Mouse (Mus musculus) layer of hippocampus, postnatal 10 days (tissue): ENCODE measurements around the gene B4galnt3. TPM values are rescaled to one million over a fixed set of nuclear protein-coding genes. Genes with fewer than 3 reads are reported as not detected.

Experiments
- DNase-seq, 2 experiments: peaks; one replicate each; pipeline ENCODE4 v3.0.0; 2021; ENCODE audit warnings: low spot score in 2 of 2
- total RNA-seq, 2 experiments: library from RNA; stranded (reverse); gene quantifications; 2 replicates each; pipeline ENCODE4 v1.2.3; 2021

Gene B4galnt3
- total RNA-seq, 2 experiments from 2014 or later, result 1.9 to 2.2 TPM

GRCm38 (mm10) chr6:120225355-120225754, 69.0 kb downstream of the B4galnt3 start:
- DNase-seq, result no peak

GRCm38 (mm10) chr6:120222669-120223068, 71.7 kb downstream of the B4galnt3 start:
- DNase-seq, result peak; percentile 53 to 60

GRCm38 (mm10) chr6:120219281-120219680, 75.1 kb downstream of the B4galnt3 start:
- no peak for DNase-seq

- no peak for DNase-seq
These were observed 77.7 kb downstream of the B4galnt3 start for GRCm38 (mm10) chr6:120216702-120217101.

GRCm38 (mm10) chr6:120211536-120211935, 82.8 kb downstream of the B4galnt3 start:
- DNase-seq, result no peak

- DNase-seq, result no peak
These were observed 87.8 kb downstream of the B4galnt3 start for GRCm38 (mm10) chr6:120206586-120206985.

GRCm38 (mm10) chr6:120202406-120202805, 92.0 kb downstream of the B4galnt3 start:
- DNase-seq, result no peak

- DNase-seq, result no peak
These were observed 92.4 kb downstream of the B4galnt3 start for GRCm38 (mm10) chr6:120201956-120202355.

GRCm38 (mm10) chr6:120199638-120200394, 94.5 kb downstream of the B4galnt3 start:
- DNase-seq, result no peak

- peak; percentile 73 to 80 for DNase-seq
These were observed 96.4 kb downstream of the B4galnt3 start for GRCm38 (mm10) chr6:120197964-120198363.

- DNase-seq, result peak in 1 of 2 experiments; percentile 31
These were observed 97.5 kb downstream of the B4galnt3 start for GRCm38 (mm10) chr6:120196837-120197236.

- no peak for DNase-seq
These were observed 99.4 kb downstream of the B4galnt3 start for GRCm38 (mm10) chr6:120194963-120195362.

- no peak for DNase-seq
These were observed 100.1 kb downstream of the B4galnt3 start for GRCm38 (mm10) chr6:120194305-120194704.

- DNase-seq, result no peak
These were observed 100.6 kb downstream of the B4galnt3 start for GRCm38 (mm10) chr6:120193793-120194192.

- DNase-seq, result peak; percentile 84 to 87
These were observed 101.2 kb downstream of the B4galnt3 start for GRCm38 (mm10) chr6:120193174-120193573.

GRCm38 (mm10) chr6:120192211-120192870, 102.0 kb downstream of the B4galnt3 start:
- peak; percentile 24 to 36 for DNase-seq

- no peak for DNase-seq
These were observed 102.8 kb downstream of the B4galnt3 start for GRCm38 (mm10) chr6:120191396-120192170.

- no peak for DNase-seq
These were observed 103.4 kb downstream of the B4galnt3 start for GRCm38 (mm10) chr6:120190912-120191311.

- no peak for DNase-seq
These were observed 104.0 kb downstream of the B4galnt3 start for GRCm38 (mm10) chr6:120190365-120190764.

GRCm38 (mm10) chr6:120189287-120189686, 105.1 kb downstream of the B4galnt3 start:
- DNase-seq, result no peak

- DNase-seq, result no peak
These were observed 105.8 kb downstream of the B4galnt3 start for GRCm38 (mm10) chr6:120188376-120189235.
